Mouse (Mus musculus) CH12.LX (cell line): ENCODE measurements around the gene Gm21983. TPM values are rescaled to one million over a fixed set of nuclear protein-coding genes. Genes with fewer than 3 reads are reported as not detected.

Experiments
- DNase-seq: peaks from one replicate; pipeline ENCODE4 v3.0.0-alpha.2; 2013; ENCODE audit errors: extremely low read depth
- H3K27ac ChIP-seq: 2 replicates; pipeline ENCODE4 v1.5.1; 2012; ENCODE audit warnings: low read depth, mild to moderate bottlenecking, control low read depth, moderate library complexity; ENCODE audit not compliant: insufficient read depth
- H3K27me3 ChIP-seq: replicated peaks from 2 replicates; pipeline ENCODE3; 2012; ENCODE audit warnings: inconsistent platforms
- H3K36me3 ChIP-seq, 2 experiments: replicated peaks in 1 of 2; 2 replicates each; pipeline versions ENCODE3 to v1.6.1; 2012; ENCODE audit warnings: inconsistent platforms in 1 of 2, low read length in 1 of 2, mild to moderate bottlenecking in 1 of 2, mixed read lengths in 1 of 2, moderate library complexity in 1 of 2; ENCODE audit not compliant: control insufficient read depth in 1 of 2, insufficient read depth in 1 of 2
- H3K4me1 ChIP-seq, 2 experiments: 2 replicates each; pipeline ENCODE4 v1.6.1; 2012; ENCODE audit warnings: inconsistent platforms in 1 of 2, moderate library complexity in 1 of 2; ENCODE audit not compliant: insufficient read depth in 2 of 2, control insufficient read depth in 1 of 2
- H3K4me2 ChIP-seq: 2 replicates; pipeline ENCODE4 v1.6.1; 2012; ENCODE audit warnings: low read depth, mild to moderate bottlenecking, control low read depth; ENCODE audit not compliant: poor library complexity, insufficient read depth, severe bottlenecking
- H3K4me3 ChIP-seq, 3 experiments: fragments of 150-350 bp in 1 of 3; sonication (generic) in 1 of 3; replicated peaks in 1 of 3; 2 replicates each; pipeline versions ENCODE3 to v1.5.1; 2011 to 2012; ENCODE audit warnings: low read depth in 2 of 3, low read length in 2 of 3, mild to moderate bottlenecking in 2 of 3, moderate library complexity in 2 of 3, control low read depth in 1 of 3, improper control_type of control experiment in 1 of 3, inconsistent platforms in 1 of 3, mixed read lengths in 1 of 3; ENCODE audit not compliant: poor library complexity in 1 of 3
- H3K79me2 ChIP-seq: replicated peaks from 2 replicates; pipeline ENCODE4 v1.6.1; 2012; ENCODE audit warnings: mild to moderate bottlenecking, moderate library complexity; ENCODE audit not compliant: control insufficient read depth, poor library complexity, insufficient read depth, severe bottlenecking; ENCODE audit errors: extremely low read depth
- H3K9ac ChIP-seq: 2 replicates; pipeline ENCODE4 v1.6.1; 2012; ENCODE audit warnings: low read depth, mild to moderate bottlenecking, control low read depth, moderate library complexity; ENCODE audit not compliant: insufficient read depth
- H3K9me3 ChIP-seq: replicated peaks from 2 replicates; pipeline ENCODE3; 2012; ENCODE audit warnings: low read length, inconsistent platforms, mixed read lengths
- BHLHE40 ChIP-seq: IDR thresholded peaks from 2 replicates; pipeline ENCODE4 v1.6.1; 2011; ENCODE audit warnings: mild to moderate bottlenecking, low read depth, low read length, improper control_type of control experiment
- CHD2 ChIP-seq: IDR thresholded peaks from 2 replicates; pipeline ENCODE4 v1.6.1; 2011; ENCODE audit warnings: low read length, improper control_type of control experiment
- CTCF ChIP-seq, 2 experiments: IDR thresholded peaks in 1 of 2; conservative IDR thresholded peaks in 1 of 2; 2 replicates each; pipeline ENCODE4 v1.5.1; 2011 to 2012; ENCODE audit warnings: low read depth in 2 of 2, low read length in 2 of 2, improper control_type of control experiment in 1 of 2, inconsistent platforms in 1 of 2, mild to moderate bottlenecking in 1 of 2, moderate library complexity in 1 of 2
- E2F4 ChIP-seq: IDR thresholded peaks from 2 replicates; pipeline ENCODE4 v1.6.1; 2011; ENCODE audit warnings: low read depth, low read length, improper control_type of control experiment; ENCODE audit not compliant: insufficient replicate concordance
- ELF1 ChIP-seq: IDR thresholded peaks from 2 replicates; pipeline ENCODE4 v1.6.1; 2014; ENCODE audit warnings: low read depth, mild to moderate bottlenecking, inconsistent platforms, low read length, improper control_type of control experiment
- HCFC1 ChIP-seq: IDR thresholded peaks from 2 replicates; pipeline ENCODE4 v1.6.1; 2012; ENCODE audit warnings: low read depth, mild to moderate bottlenecking, inconsistent platforms, low read length, improper control_type of control experiment
- IRF4 ChIP-seq: IDR thresholded peaks from 2 replicates; pipeline ENCODE4 v1.6.1; 2014; ENCODE audit warnings: low read depth, mild to moderate bottlenecking, inconsistent platforms, low read length, improper control_type of control experiment
- MAX ChIP-seq: IDR thresholded peaks from 2 replicates; pipeline ENCODE4 v1.6.1; 2011; ENCODE audit warnings: low read length, improper control_type of control experiment
- MAZ ChIP-seq: IDR thresholded peaks from 2 replicates; pipeline ENCODE4 v1.6.1; 2012; ENCODE audit warnings: low read depth, mild to moderate bottlenecking, inconsistent platforms, low read length, improper control_type of control experiment, moderate library complexity
- MEF2A ChIP-seq: IDR thresholded peaks from 2 replicates; pipeline ENCODE4 v1.6.1; 2014; ENCODE audit warnings: low read depth, mild to moderate bottlenecking, inconsistent platforms, low read length, improper control_type of control experiment, borderline replicate concordance
- MXI1 ChIP-seq: IDR thresholded peaks from 2 replicates; pipeline ENCODE4 v1.6.1; 2011; ENCODE audit warnings: mild to moderate bottlenecking, low read depth, low read length, improper control_type of control experiment
- MYC ChIP-seq: IDR thresholded peaks from 2 replicates; pipeline ENCODE4 v1.6.1; 2011; ENCODE audit warnings: low read depth, mild to moderate bottlenecking, improper control_type of control experiment, low read length
- NELFE ChIP-seq: IDR thresholded peaks from 2 replicates; pipeline ENCODE4 v1.6.1; 2011; ENCODE audit warnings: low read depth, low read length, improper control_type of control experiment
- NRF1 ChIP-seq: IDR thresholded peaks from 2 replicates; pipeline ENCODE4 v1.6.1; 2014; ENCODE audit warnings: low read depth, mild to moderate bottlenecking, inconsistent platforms, low read length, improper control_type of control experiment, moderate library complexity
- PAX5 ChIP-seq: IDR thresholded peaks from 2 replicates; pipeline ENCODE4 v1.6.1; 2012; ENCODE audit warnings: low read length, inconsistent platforms, mixed read lengths
- RAD21 ChIP-seq: IDR thresholded peaks from 2 replicates; pipeline ENCODE4 v1.6.1; 2011; ENCODE audit warnings: low read depth, mild to moderate bottlenecking, low read length, improper control_type of control experiment, moderate library complexity
- SIN3A ChIP-seq: IDR thresholded peaks from 2 replicates; pipeline ENCODE4 v1.6.1; 2012; ENCODE audit warnings: low read length, improper control_type of control experiment, inconsistent platforms
- SMC3 ChIP-seq: IDR thresholded peaks from 2 replicates; pipeline ENCODE4 v1.6.1; 2011; ENCODE audit warnings: low read depth, low read length, improper control_type of control experiment
- UBTF ChIP-seq: IDR thresholded peaks from 2 replicates; pipeline ENCODE4 v1.6.1; 2012; ENCODE audit warnings: low read depth, mild to moderate bottlenecking, inconsistent platforms, low read length, improper control_type of control experiment, moderate library complexity
- ZC3H11A ChIP-seq: IDR thresholded peaks from 2 replicates; pipeline ENCODE4 v1.6.1; 2012; ENCODE audit warnings: low read depth, mild to moderate bottlenecking, inconsistent platforms, low read length, improper control_type of control experiment
- ZKSCAN1 ChIP-seq: IDR thresholded peaks from 2 replicates; pipeline ENCODE4 v1.6.1; 2012; ENCODE audit warnings: low read depth, inconsistent platforms, low read length, improper control_type of control experiment, borderline replicate concordance
- dilution Hi-C: fragments of 300-500 bp; cut with MboI; formaldehyde crosslinking; loops from 2 replicates; pipeline ENCODE4 v1.14.3; 2020; ENCODE audit warnings: low sequenced_read_pairs; ENCODE audit not compliant: extremely low pct_unique_long_range_greater_than_20kb, extremely low pct_ligation_motif_present
- in situ Hi-C: fragments of 300-500 bp; cut with MboI; formaldehyde crosslinking; loops from 3 replicates; pipeline ENCODE4 v1.14.3; 2019; ENCODE audit warnings: low sequenced_read_pairs, low pct_ligation_motif_present, low pct_unique_long_range_greater_than_20kb, mixed read lengths
- polyA plus RNA-seq: library from polyadenylated mRNA; unstranded; fragments of >175 nt; gene quantifications from 2 replicates; pipeline ENCODE4 v1.2.1, GENCODE M21; 2012; ENCODE audit warnings: low read depth; ENCODE audit not compliant: insufficient read length
- total RNA-seq, 2 experiments: library from RNA; depleted of rRNA; stranded (reverse); fragments of 300-350 nt in 1 of 2; fragments of >200 nt in 1 of 2; gene quantifications; 2 replicates each; pipeline ENCODE4 v1.2.3; 2012 to 2014

The Gm21983 gene
- total and polyA plus RNA-seq, 3 experiments: 0.13 to 0.81 TPM; not detected in 1

GRCm38 (mm10) chr7:27160921-27161320 lies 20.0 kb downstream of the Gm21983 start:
- in situ Hi-C loops: loop anchor here (5.0 kb wide), 1 partner anchor 66 kb away; the partner anchor contains the start of gene Itpkc
- no peak overlapping the region for H3K4me2 ChIP-seq
- no peaks in the 10 kb centered on the region for H3K27me3 ChIP-seq
- TF ChIP-seq PAX5 (no peak), SIN3A (no peak), MAX (no peak), ZC3H11A (no peak), UBTF (no peak), E2F4 (no peak), CTCF (conservative IDR thresholded peaks at IDR 0.05 in 1 of 2, IDR thresholded peaks at IDR 0.05 in 1 of 2; ENCODE audit: low read depth in 2 of 2, low read length in 2 of 2) (no peak), RAD21 (no peak), SMC3 (no peak)
- dilution Hi-C loops: no loop called here
- peaks cover 27 to 64% of the 10 kb centered on the region in 2 experiments for H3K4me1 ChIP-seq
- H3K9me3 ChIP-seq: no peaks in the 10 kb centered on the region
- no peak overlapping the region; the same call in 1 of the 2 replicates for H3K9ac ChIP-seq
- peak overlapping the region; percentile 47; the same call in 1 of the 2 replicates for H3K27ac ChIP-seq
- H3K79me2 ChIP-seq: peaks cover 48% of the 10 kb centered on the region
- H3K4me3 ChIP-seq: peak overlapping the region in 1 of 3 experiments; percentile 92
- no peak for DNase-seq
- H3K36me3 ChIP-seq: peaks cover 43 to 85% of the 10 kb centered on the region in 2 experiments

- in situ Hi-C loops: loop anchor here (5.0 kb wide), 2 partner anchors 67 to 127 kb away; partner anchors contain the start of gene Itpkc
- Histone ChIP-seq H3K4me3 (no peak overlapping the region), H3K4me1 (peaks cover 27 to 64% of the 10 kb centered on the region in 2 experiments), H3K9ac (no peak overlapping the region), H3K27ac (no peak overlapping the region), H3K9me3 (no peaks in the 10 kb centered on the region), H3K36me3 (peaks cover 40 to 90% of the 10 kb centered on the region in 2 experiments), H3K79me2 (peaks cover 38% of the 10 kb centered on the region), H3K4me2 (no peak overlapping the region), H3K27me3 (no peaks in the 10 kb centered on the region)
- TF ChIP-seq IRF4 (peak; percentile 41; the same call in 1 of the 2 replicates), MYC (peak; percentile 65; the same call in 1 of the 2 replicates), ZKSCAN1 (no peak), NELFE (peak; percentile 38; the same call in 1 of the 2 replicates), HCFC1 (no peak), MXI1 (peak; percentile 72), NRF1 (no peak), BHLHE40 (0 out of 2 replicates have a peak, but pooled peaks have one; percentile 14), ZC3H11A (peak; percentile 57), SIN3A (peak; percentile 91), ELF1 (peak; percentile 52), E2F4 (no peak), SMC3 (peak; percentile 96), CTCF (conservative IDR thresholded peaks at IDR 0.05 in 1 of 2, IDR thresholded peaks at IDR 0.05 in 1 of 2; ENCODE audit: low read depth in 2 of 2, low read length in 2 of 2) (peak; percentile 81 to 94), MAX (peak; percentile 49; the same call in 1 of the 2 replicates), PAX5 (no peak), RAD21 (peak; percentile 82), MEF2A (peak; percentile 52; the same call in 1 of the 2 replicates), CHD2 (no peak), MAZ (0 out of 2 replicates have a peak, but pooled peaks have one; percentile 60)
- peak; percentile 86 for DNase-seq
- dilution Hi-C loops: no loop called here
Observed at GRCm38 (mm10) chr7:27159882-27160281, 21.0 kb downstream of the Gm21983 start.
